Mouse (Mus musculus) mouse embryonic stem cell (cell line): ENCODE data around the gene Sec31b.

ENCODE experiments used
- in situ Hi-C, 2 experiments: fragments of 300-500 bp; cut with MboI; formaldehyde crosslinking; loops; 1 replicate in 1 of 2; 3 replicates in 1 of 2; pipeline ENCODE4 v1.14.3; 2019 to 2020; ENCODE audit warnings: low sequenced_read_pairs in 2 of 2, low pct_unique_long_range_greater_than_20kb in 1 of 2, mixed read lengths in 1 of 2; ENCODE audit not compliant: unreplicated experiment in 1 of 2

Gene Sec31b

GRCm38 (mm10) chr19:44500240-44500639 is 45.4 kb downstream of the Sec31b start:
- in situ Hi-C loops = no loop called here

- in situ Hi-C loops = no loop called here
Measured at GRCm38 (mm10) chr19:44498936-44499335, 46.7 kb downstream of the Sec31b start.

GRCm38 (mm10) chr19:44496941-44497340 is 48.7 kb downstream of the Sec31b start:
- in situ Hi-C loops = no loop called here

DNA sequence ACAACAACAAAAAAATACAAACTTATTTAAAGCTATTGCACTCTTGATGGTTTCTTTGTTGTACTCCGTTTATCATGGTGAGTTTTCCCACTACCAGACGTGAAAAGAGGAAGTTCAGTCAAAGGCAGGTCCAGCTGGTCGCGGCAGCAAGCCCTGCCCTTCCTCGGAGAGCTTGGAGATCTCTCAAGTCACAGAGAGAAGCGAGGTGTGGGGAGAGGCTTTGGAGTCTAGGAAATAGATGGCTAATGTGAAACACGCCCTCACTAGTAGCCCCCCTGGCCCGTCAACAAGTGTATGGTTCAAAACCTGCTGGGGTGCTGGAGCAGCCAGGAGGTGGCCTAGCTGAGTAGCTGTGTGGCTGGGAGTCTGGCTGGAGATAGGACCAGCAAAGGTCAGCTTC is 49.2 kb downstream of the Sec31b start:
- in situ Hi-C loops = no loop called here

GRCm38 (mm10) chr19:44493128-44493527 is 52.5 kb downstream of the Sec31b start, which contains the start of gene Wnt8b:
Wnt8b (plus strand) TSS chr19:44493472.
- in situ Hi-C loops = no loop called here

DNA sequence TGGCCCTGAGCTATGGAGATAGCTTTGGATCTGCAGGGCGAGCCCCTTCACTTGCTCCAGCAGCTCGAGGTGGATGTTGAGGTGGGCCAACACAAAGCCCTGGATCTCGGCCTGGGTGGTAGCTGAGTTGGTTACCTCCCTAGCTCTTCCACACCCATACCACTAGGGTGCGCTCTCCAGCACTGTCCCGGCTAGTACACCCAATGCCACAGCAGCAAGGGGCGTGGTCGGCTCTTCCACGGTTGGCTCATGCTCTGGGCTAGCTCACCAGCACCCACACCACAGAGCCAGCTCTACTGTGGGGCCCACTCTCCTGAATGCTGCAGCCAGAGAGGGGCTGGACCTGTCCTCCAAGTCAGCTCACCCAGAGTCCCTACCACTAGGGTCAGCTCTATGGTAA is 58.4 kb downstream of the Sec31b start:
- in situ Hi-C loops = no loop called here

- in situ Hi-C loops = no loop called here
Measured at GRCm38 (mm10) chr19:44476541-44476940, 69.1 kb downstream of the Sec31b start.

- in situ Hi-C loops = no loop called here
Measured at GRCm38 (mm10) chr19:44475268-44475667, 70.4 kb downstream of the Sec31b start.

DNA sequence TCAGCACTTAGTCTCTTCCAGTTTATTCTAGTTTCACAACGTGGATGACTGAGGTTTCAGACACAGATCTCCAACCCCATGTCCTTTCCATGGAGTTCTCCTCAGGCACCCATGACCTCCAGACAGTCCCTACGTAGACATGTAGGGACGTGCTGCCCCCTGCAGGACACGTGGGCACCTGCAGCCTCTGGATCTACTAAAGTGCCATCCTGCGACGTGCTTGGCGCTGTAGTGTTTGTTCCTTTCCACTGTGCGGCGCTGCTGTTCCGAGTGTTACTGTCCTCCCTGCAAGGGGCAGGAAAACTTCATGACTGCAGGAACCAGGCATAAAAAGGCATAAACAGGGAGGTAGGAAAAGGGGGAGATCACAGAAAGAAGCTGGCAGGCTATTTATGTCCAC is 71.5 kb downstream of the Sec31b start:
- in situ Hi-C loops = no loop called here
